Mouse (Mus musculus): ENCODE data around the gene Foxn3. TPM values are rescaled to one million over a fixed set of nuclear protein-coding genes. Genes with fewer than 3 reads are reported as not detected.

Foxn3 gene
- polyA plus RNA-seq, 1 experiment from 2014 or later = 97.6 TPM

DNA sequence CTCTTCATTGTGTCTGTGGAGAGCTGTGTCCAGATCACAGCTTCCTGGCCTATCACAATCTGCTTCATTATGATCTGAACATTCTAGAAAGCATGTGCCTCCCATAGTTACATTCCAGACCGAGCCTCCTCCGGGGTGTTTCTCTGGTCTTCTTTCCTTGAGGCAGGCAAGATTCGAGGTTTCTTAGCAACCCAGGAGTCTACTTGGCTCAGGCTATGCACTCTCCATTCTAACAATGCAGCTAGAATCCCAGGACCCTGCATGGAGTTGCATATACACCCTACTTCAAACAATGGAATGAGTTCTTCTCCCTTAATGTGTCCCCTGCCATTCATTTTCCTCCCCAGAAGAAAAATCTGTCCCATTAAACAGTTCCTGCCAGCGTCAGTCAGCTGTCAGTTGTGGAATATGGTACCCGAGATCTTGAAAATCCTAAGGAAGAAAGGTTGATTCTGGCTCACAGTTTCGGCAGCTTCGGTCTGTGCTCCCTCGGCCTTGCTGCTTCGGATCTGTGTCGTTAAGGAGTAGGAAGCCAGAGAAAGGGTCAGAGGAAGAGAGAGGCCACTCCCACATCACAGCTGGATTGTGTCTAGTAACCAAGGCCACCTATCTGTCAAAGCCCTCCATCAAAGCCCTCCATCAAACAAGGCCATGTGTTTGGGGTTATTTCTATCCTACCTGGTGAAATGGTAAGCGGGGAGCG, 400.6 kb downstream of the Foxn3 start:
- ATAC-seq (ENCODE audit: insufficient number of reproducible peaks, low FRiP score, low TSS enrichment, low read depth) = no peak
- no peaks in the 10 kb centered on the region for H3K4me1 ChIP-seq
- H3K9me3 ChIP-seq (replicated peaks) = no peaks in the 10 kb centered on the region
- H3K4me2 ChIP-seq (replicated peaks) = no peak overlapping the region
- 75% methylated on average over 12 of the region's 12 CpGs for WGBS
- no peaks in the 10 kb centered on the region for H3K36me3 ChIP-seq
- H3K27me3 ChIP-seq = no peaks in the 10 kb centered on the region
- no peak overlapping the region for H3K27ac ChIP-seq (replicated peaks)
- H3K9ac ChIP-seq = no peak overlapping the region
- no peak overlapping the region for H3K4me3 ChIP-seq (replicated peaks)

DNA sequence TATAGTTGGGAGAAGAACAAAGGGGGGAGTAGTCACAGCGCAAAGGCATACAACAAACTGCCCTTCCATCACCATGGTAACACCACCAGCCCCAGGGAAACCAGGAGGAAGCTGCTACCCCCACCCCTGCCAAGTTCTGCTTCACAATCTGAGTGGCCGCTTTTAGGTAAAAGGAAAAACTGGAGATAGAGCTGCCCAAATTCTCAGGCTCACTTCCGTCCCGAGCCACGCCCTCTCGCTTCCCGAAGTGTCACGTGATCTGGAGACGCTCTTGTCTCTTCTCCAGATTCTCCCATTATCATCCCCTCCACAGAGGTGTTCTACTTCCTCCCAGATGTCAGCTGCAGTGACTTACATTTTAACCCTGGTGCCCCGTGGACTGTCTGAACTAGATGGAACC, 401.2 kb downstream of the Foxn3 start:
- H3K36me3 ChIP-seq = no peaks in the 10 kb centered on the region
- no peak overlapping the region for H3K27ac ChIP-seq (replicated peaks)
- no peak overlapping the region for H3K4me2 ChIP-seq (replicated peaks)
- H3K4me3 ChIP-seq (replicated peaks) = no peak overlapping the region
- H3K9ac ChIP-seq = no peak overlapping the region
- H3K4me1 ChIP-seq = no peaks in the 10 kb centered on the region
- H3K9me3 ChIP-seq (replicated peaks) = no peaks in the 10 kb centered on the region
- WGBS = 78% methylated on average over 10 of the region's 10 CpGs
- ATAC-seq (ENCODE audit: insufficient number of reproducible peaks, low FRiP score, low TSS enrichment, low read depth) = no peak
- H3K27me3 ChIP-seq = no peaks in the 10 kb centered on the region

GRCm38 (mm10) chr12:99160061-99160460, 403.3 kb downstream of the Foxn3 start:
- no peaks in the 10 kb centered on the region for H3K4me1 ChIP-seq
- no peak overlapping the region for H3K9ac ChIP-seq
- no peaks in the 10 kb centered on the region for H3K27me3 ChIP-seq
- H3K9me3 ChIP-seq (replicated peaks) = no peaks in the 10 kb centered on the region
- no peaks in the 10 kb centered on the region for H3K36me3 ChIP-seq
- H3K4me2 ChIP-seq (replicated peaks) = no peak overlapping the region
- H3K27ac ChIP-seq (replicated peaks) = no peak overlapping the region
- ATAC-seq (ENCODE audit: insufficient number of reproducible peaks, low FRiP score, low TSS enrichment, low read depth) = no peak
- no peak overlapping the region for H3K4me3 ChIP-seq (replicated peaks)
- WGBS = 63% methylated on average over 8 of the region's 8 CpGs

DNA sequence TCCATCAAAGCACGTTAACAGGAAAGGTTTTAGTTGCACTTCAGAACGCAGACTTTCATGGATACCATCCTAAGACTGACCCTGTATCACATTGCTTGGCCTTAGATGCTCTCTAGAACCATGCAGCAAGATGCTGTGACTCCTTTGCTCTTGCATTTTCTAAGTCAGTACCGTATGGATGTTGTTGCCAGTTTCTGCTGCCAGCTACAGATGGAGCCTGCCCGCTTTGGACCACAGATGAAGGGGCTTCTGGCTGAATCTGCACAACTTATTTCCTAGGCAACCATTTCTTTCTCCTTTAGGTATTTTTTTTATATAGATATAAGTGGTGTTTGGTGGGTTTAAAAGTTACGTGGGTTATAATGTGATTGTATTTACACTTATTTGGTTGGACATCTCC, 407.5 kb downstream of the Foxn3 start:
- Histone ChIP-seq H3K9me3 (replicated peaks) (no peaks in the 10 kb centered on the region), H3K27ac (replicated peaks) (no peak overlapping the region), H3K9ac (no peak overlapping the region), H3K4me1 (no peaks in the 10 kb centered on the region), H3K27me3 (no peaks in the 10 kb centered on the region), H3K4me2 (replicated peaks) (no peak overlapping the region), H3K36me3 (no peaks in the 10 kb centered on the region), H3K4me3 (replicated peaks) (no peak overlapping the region)
- 88% methylated on average over 5 of the region's 5 CpGs for WGBS
- no peak for ATAC-seq (ENCODE audit: insufficient number of reproducible peaks, low FRiP score, low TSS enrichment, low read depth)

GRCm38 (mm10) chr12:99154230-99154629, 409.2 kb downstream of the Foxn3 start:
- H3K27ac ChIP-seq (replicated peaks) = no peak overlapping the region
- WGBS = 75% methylated on average over 7 of the region's 7 CpGs
- H3K4me2 ChIP-seq (replicated peaks) = no peak overlapping the region
- no peak overlapping the region for H3K4me3 ChIP-seq (replicated peaks)
- no peaks in the 10 kb centered on the region for H3K9me3 ChIP-seq (replicated peaks)
- H3K27me3 ChIP-seq = no peaks in the 10 kb centered on the region
- no peak for ATAC-seq (ENCODE audit: insufficient number of reproducible peaks, low FRiP score, low TSS enrichment, low read depth)
- no peaks in the 10 kb centered on the region for H3K4me1 ChIP-seq
- no peaks in the 10 kb centered on the region for H3K36me3 ChIP-seq
- no peak overlapping the region for H3K9ac ChIP-seq

GRCm38 (mm10) chr12:99153664-99154063, 409.7 kb downstream of the Foxn3 start:
- Histone ChIP-seq H3K4me2 (replicated peaks) (no peak overlapping the region), H3K4me1 (no peaks in the 10 kb centered on the region), H3K9me3 (replicated peaks) (no peaks in the 10 kb centered on the region), H3K9ac (no peak overlapping the region), H3K27ac (replicated peaks) (no peak overlapping the region), H3K27me3 (no peaks in the 10 kb centered on the region), H3K36me3 (no peaks in the 10 kb centered on the region), H3K4me3 (replicated peaks) (no peak overlapping the region)
- ATAC-seq (ENCODE audit: insufficient number of reproducible peaks, low FRiP score, low TSS enrichment, low read depth) = no peak
- WGBS = 59% methylated on average over 10 of the region's 10 CpGs

DNA sequence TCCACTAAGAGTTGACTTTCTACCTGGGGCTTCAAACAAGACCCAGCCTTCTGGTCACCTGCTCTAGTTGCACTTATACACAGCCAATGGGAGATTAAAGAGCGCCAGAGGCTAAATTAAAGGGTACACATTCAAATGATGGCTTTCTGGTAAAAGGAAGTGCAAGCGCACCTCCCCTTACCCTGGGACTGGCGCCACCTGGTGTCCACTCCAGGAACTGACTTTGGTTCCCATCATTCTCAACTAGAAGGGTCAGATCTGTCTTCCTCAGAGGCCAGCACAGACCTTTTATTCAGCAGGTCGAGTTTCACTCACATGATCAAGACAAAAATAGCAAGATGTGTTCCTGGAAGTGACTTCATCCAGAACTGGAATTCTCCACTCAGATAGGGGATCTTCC, 413.3 kb downstream of the Foxn3 start:
- Histone ChIP-seq H3K4me2 (replicated peaks) (no peak overlapping the region), H3K27ac (replicated peaks) (no peak overlapping the region), H3K27me3 (no peaks in the 10 kb centered on the region), H3K4me3 (replicated peaks) (no peak overlapping the region), H3K36me3 (no peaks in the 10 kb centered on the region), H3K9me3 (replicated peaks) (no peaks in the 10 kb centered on the region), H3K4me1 (no peaks in the 10 kb centered on the region), H3K9ac (no peak overlapping the region)
- 40% methylated on average over 4 of the region's 4 CpGs for WGBS
- ATAC-seq (ENCODE audit: insufficient number of reproducible peaks, low FRiP score, low TSS enrichment, low read depth) = no peak

DNA sequence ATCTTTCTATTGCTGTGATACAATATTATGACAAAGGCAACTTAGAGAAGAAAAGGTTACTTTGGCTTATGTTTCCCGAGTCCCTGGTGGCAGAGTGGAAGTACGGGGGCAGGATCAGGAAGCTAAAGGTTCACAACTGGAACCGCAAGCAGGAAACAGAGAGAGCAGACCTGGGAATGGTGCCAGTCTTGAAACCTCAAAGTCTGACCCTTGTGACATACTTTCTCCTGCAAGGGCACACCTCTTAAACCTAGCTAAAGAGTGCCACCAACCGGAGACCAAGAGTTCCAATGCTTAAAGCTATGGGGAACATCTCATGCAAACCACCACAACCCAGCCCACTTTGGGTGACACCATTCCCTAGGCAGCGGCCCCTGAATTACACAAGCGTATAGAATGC, 414.2 kb downstream of the Foxn3 start:
- no peak overlapping the region for H3K4me3 ChIP-seq (replicated peaks)
- no peaks in the 10 kb centered on the region for H3K27me3 ChIP-seq
- H3K4me2 ChIP-seq (replicated peaks) = no peak overlapping the region
- no peak overlapping the region for H3K27ac ChIP-seq (replicated peaks)
- no peak for ATAC-seq (ENCODE audit: insufficient number of reproducible peaks, low FRiP score, low TSS enrichment, low read depth)
- H3K4me1 ChIP-seq = no peaks in the 10 kb centered on the region
- H3K9me3 ChIP-seq (replicated peaks) = no peaks in the 10 kb centered on the region
- H3K36me3 ChIP-seq = no peaks in the 10 kb centered on the region
- no peak overlapping the region for H3K9ac ChIP-seq
- WGBS = 93% methylated on average over 6 of the region's 6 CpGs

All from embryonic facial prominence, embryonic 15.5 days (tissue).